Mouse (Mus musculus): ENCODE data around the gene Cast. TPM values are rescaled to one million over a fixed set of nuclear protein-coding genes. Genes with fewer than 3 reads are reported as not detected.

Cast gene
- total and polyA plus RNA-seq, 3 experiments: 9.0 to 15.8 TPM; not detected in 1

- TF ChIP-seq ETS1 (IDR thresholded peaks at IDR 0.05; ENCODE audit: low read depth, low read length) (peak; percentile 43; the same call in 1 of the 2 replicates), CHD2 (IDR thresholded peaks at IDR 0.05; ENCODE audit: low read length) (no peak), ELF1 (IDR thresholded peaks at IDR 0.05; ENCODE audit: low read depth, low read length) (peak; percentile 80), TAL1 (IDR thresholded peaks at IDR 0.05; ENCODE audit: low read length) (no peak), USF2 (IDR thresholded peaks at IDR 0.05; ENCODE audit: borderline replicate concordance in 1 of 2, insufficient read depth in 1 of 2, low read depth in 1 of 2, low read length in 2 of 2) (no peak), POLR2A (IDR thresholded peaks at IDR 0.05; ENCODE audit: control insufficient read depth in 1 of 2, insufficient read depth in 1 of 2, low read depth in 1 of 2, low read length in 2 of 2, poor library complexity in 1 of 2) (peak in 1 of 2 experiments; percentile 85; a peak in 2 of 4 replicates), CTCF (IDR thresholded peaks at IDR 0.05 in 2 of 3, conservative IDR thresholded peaks at IDR 0.05 in 1 of 3; ENCODE audit: control insufficient read depth in 1 of 3, insufficient read depth in 1 of 3, low read depth in 2 of 3, low read length in 3 of 3, poor library complexity in 1 of 3, severe bottlenecking in 1 of 3) (peak; percentile 9 to 61 (median 58); a peak in 4 of 6 replicates), E2F4 (IDR thresholded peaks at IDR 0.05; ENCODE audit: borderline replicate concordance, low read depth, low read length) (peak; percentile 80; the same call in 1 of the 2 replicates), GATA1 (IDR thresholded peaks at IDR 0.05; ENCODE audit: low read depth, low read length) (no peak), MXI1 (IDR thresholded peaks at IDR 0.05; ENCODE audit: low read depth, low read length) (peak; percentile 71), BHLHE40 (IDR thresholded peaks at IDR 0.05; ENCODE audit: borderline replicate concordance, low read depth, low read length) (no peak), SIN3A (IDR thresholded peaks at IDR 0.05; ENCODE audit: low read length) (peak; percentile 72), SMC3 (IDR thresholded peaks at IDR 0.05; ENCODE audit: low read depth, low read length) (peak; percentile 62)
These were observed 38.1 kb downstream of the Cast start (continued) for GRCm38 (mm10) chr13:74770480-74770879.

- peak; percentile 59 for DNase-seq (ENCODE audit: low read depth, low spot score)
- Histone ChIP-seq H3K36me3 (ENCODE audit: control insufficient read depth in 1 of 2, insufficient read depth in 2 of 2, low read length in 2 of 2) (peaks cover 0 to 5% of the 10 kb centered on the region in 2 experiments; a peak in 2 of 4 replicates), H3K27me3 (ENCODE audit: control insufficient read depth in 1 of 2, insufficient read depth in 2 of 2, low read length in 2 of 2) (no peaks in the 10 kb centered on the region), H3K4me3 (ENCODE audit: control insufficient read depth in 1 of 2, insufficient read depth in 1 of 2, low read depth in 2 of 2, low read length in 2 of 2) (peak overlapping the region; percentile 73 to 77), H3K27ac (ENCODE audit: control insufficient read depth, low read depth, low read length) (peak overlapping the region; percentile 73), H3K79me2 (ENCODE audit: control insufficient read depth, insufficient read depth, low read length, poor library complexity) (peaks cover under 1% of the 10 kb centered on the region; the same call in 1 of the 2 replicates), H3K9ac (ENCODE audit: control insufficient read depth, low read depth, low read length, poor library complexity, severe bottlenecking) (peak overlapping the region; percentile 67), H3K9me3 (replicated peaks; ENCODE audit: insufficient read depth, low read length) (no peaks in the 10 kb centered on the region), H3K4me1 (ENCODE audit: control insufficient read depth in 1 of 2, insufficient read depth in 2 of 2, low read length in 2 of 2) (no peaks in the 10 kb centered on the region; a peak in 1 of 4 replicates)
- TF ChIP-seq GATA1 (IDR thresholded peaks at IDR 0.05; ENCODE audit: low read depth, low read length) (peak; percentile 39; the same call in 1 of the 2 replicates), NELFE (IDR thresholded peaks at IDR 0.05; ENCODE audit: low read depth, low read length) (no peak)
These were observed 38.7 kb downstream of the Cast start for GRCm38 (mm10) chr13:74769871-74770270.

- H3K4me1 ChIP-seq (ENCODE audit: control insufficient read depth in 1 of 2, insufficient read depth in 2 of 2, low read length in 2 of 2): no peaks in the 10 kb centered on the region; a peak in 1 of 4 replicates
- H3K79me2 ChIP-seq (ENCODE audit: control insufficient read depth, insufficient read depth, low read length, poor library complexity): peaks cover 2% of the 10 kb centered on the region; the same call in 1 of the 2 replicates
- H3K9me3 ChIP-seq (replicated peaks; ENCODE audit: insufficient read depth, low read length): no peaks in the 10 kb centered on the region
- no peak overlapping the region for H3K27ac ChIP-seq (ENCODE audit: control insufficient read depth, low read depth, low read length)
- H3K9ac ChIP-seq (ENCODE audit: control insufficient read depth, low read depth, low read length, poor library complexity, severe bottlenecking): no peak overlapping the region
- H3K4me3 ChIP-seq (ENCODE audit: control insufficient read depth in 1 of 2, insufficient read depth in 1 of 2, low read depth in 2 of 2, low read length in 2 of 2): no peak overlapping the region
- no peak for TF ChIP-seq USF2 (IDR thresholded peaks at IDR 0.05; ENCODE audit: borderline replicate concordance in 1 of 2, insufficient read depth in 1 of 2, low read depth in 1 of 2, low read length in 2 of 2)
- TF ChIP-seq MAX (IDR thresholded peaks at IDR 0.05; ENCODE audit: low read length): no peak
- no peak for TF ChIP-seq RAD21 (IDR thresholded peaks at IDR 0.05; ENCODE audit: low read depth, low read length)
- no peak for TF ChIP-seq ZKSCAN1 (IDR thresholded peaks at IDR 0.05; ENCODE audit: low read depth, low read length)
- TF ChIP-seq RCOR1 (IDR thresholded peaks at IDR 0.05; ENCODE audit: low read depth, low read length): no peak
- no peak for TF ChIP-seq EP300 (IDR thresholded peaks at IDR 0.05; ENCODE audit: low read depth in 1 of 2, low read length in 2 of 2)
- no peak for TF ChIP-seq TCF12 (IDR thresholded peaks at IDR 0.05; ENCODE audit: low read depth, low read length)
- TF ChIP-seq ZNF384 (IDR thresholded peaks at IDR 0.05; ENCODE audit: low read depth, low read length): no peak
- TF ChIP-seq ZC3H11A (IDR thresholded peaks at IDR 0.05; ENCODE audit: low read depth, low read length): no peak
- TF ChIP-seq GATA1 (IDR thresholded peaks at IDR 0.05; ENCODE audit: low read depth, low read length): no peak
- TF ChIP-seq CTCF (IDR thresholded peaks at IDR 0.05 in 2 of 3, conservative IDR thresholded peaks at IDR 0.05 in 1 of 3; ENCODE audit: control insufficient read depth in 1 of 3, insufficient read depth in 1 of 3, low read depth in 2 of 3, low read length in 3 of 3, poor library complexity in 1 of 3, severe bottlenecking in 1 of 3): no peak
- no peak for TF ChIP-seq POLR2AphosphoS2 (IDR thresholded peaks at IDR 0.05; ENCODE audit: low read length)
- no peak for TF ChIP-seq MYC (IDR thresholded peaks at IDR 0.05; ENCODE audit: low read depth, low read length)
- no peak for TF ChIP-seq CHD1 (IDR thresholded peaks at IDR 0.05; ENCODE audit: low read depth, low read length)
- TF ChIP-seq TBP (IDR thresholded peaks at IDR 0.05; ENCODE audit: low read depth, low read length): no peak
- no peak for DNase-seq (ENCODE audit: low read depth, low spot score)
- peaks cover 0 to 5% of the 10 kb centered on the region in 2 experiments; a peak in 2 of 4 replicates for H3K36me3 ChIP-seq (ENCODE audit: control insufficient read depth in 1 of 2, insufficient read depth in 2 of 2, low read length in 2 of 2)
- H3K27me3 ChIP-seq (ENCODE audit: control insufficient read depth in 1 of 2, insufficient read depth in 2 of 2, low read length in 2 of 2): no peaks in the 10 kb centered on the region
These were observed 41.4 kb downstream of the Cast start for GRCm38 (mm10) chr13:74767186-74767585.

Measured in MEL (cell line).